Mouse (Mus musculus) neural tube, embryonic 13.5 days (tissue): ENCODE measurements around the gene Tmprss11b. TPM values are rescaled to one million over a fixed set of nuclear protein-coding genes. Genes with fewer than 3 reads are reported as not detected.

Experiments used
- polyA plus RNA-seq: library from polyadenylated mRNA; unstranded; fragments of >200 nt; fragmentation: Nextera tagmentation; extraction: Ambion mirVana; gene quantifications from 2 replicates; pipeline ENCODE4 v1.2.1, GENCODE M21; 2015

The Tmprss11b gene
- polyA plus RNA-seq, 1 experiment from 2014 or later = not detected

Other genes starting within 250 kb of the Tmprss11b start
- not detected in 2 replicates for gene Tmprss11a, start 207.4 kb downstream of the Tmprss11b start, polyA plus RNA-seq
- not detected in 2 replicates for gene Tmprss11g, start 157.8 kb downstream of the Tmprss11b start, polyA plus RNA-seq
- gene Tmprss11f, start 43.9 kb downstream of the Tmprss11b start, polyA plus RNA-seq = not detected in 2 replicates
- gene Tmprss11e, start 69.5 kb upstream of the Tmprss11b start, polyA plus RNA-seq = not detected in 2 replicates
- gene Ythdc1, start 127.9 kb upstream of the Tmprss11b start, polyA plus RNA-seq = 36.8 and 41.7 TPM in 2 replicates
- gene Ugt2b34, start 230.6 kb upstream of the Tmprss11b start, polyA plus RNA-seq = not detected in 2 replicates